ENCODE assay signal across 8 mouse cellular contexts in genomic region chr17:21566220-21566619, GRCm38 (mm10). TPM values are rescaled to one million over a fixed set of nuclear protein-coding genes. Genes with fewer than 3 reads are reported as not detected.
A peak's percentile ranks its signal among the peaks of the same experiment; 100 is the strongest.
DNase-seq lines count a peak whose midpoint lies in the region; ATAC-seq and TF ChIP-seq lines count a peak whose summit lies in the region.

No protein-coding gene starts in this region.

- H3K4me1 ChIP-seq in testis, adult 2 months (ENCODE audit: control insufficient read depth, insufficient read depth, low read length): peaks cover 10% of the 10 kb centered on the region
- peaks cover 2% of the 10 kb centered on the region for H3K4me1 ChIP-seq in intestine, embryonic 15.5 days (replicated peaks)
- peaks cover 3% of the 10 kb centered on the region; the same call in 1 of the 2 replicates for H3K4me1 ChIP-seq in midbrain, embryonic 11.5 days (ENCODE audit: control insufficient read depth, insufficient read depth, low read length)
- peaks cover 4% of the 10 kb centered on the region for H3K4me1 ChIP-seq in stomach, embryonic 16.5 days (ENCODE audit: control insufficient read depth, insufficient read depth, low read length)

- 1% methylated on average over 5 of the region's 5 CpGs for WGBS in intestine, embryonic 15.5 days
- 14% methylated on average over 5 of the region's 5 CpGs for WGBS in midbrain, embryonic 11.5 days
- WGBS in stomach, embryonic 16.5 days: 2% methylated on average over 5 of the region's 5 CpGs

- peak overlapping the region; percentile 80; the same call in 1 of the 2 replicates for H3K27ac ChIP-seq in testis, adult 2 months (ENCODE audit: control insufficient read depth, insufficient read depth, low read depth, low read length)
- peak overlapping the region; percentile 96 for H3K27ac ChIP-seq in intestine, embryonic 15.5 days
- peak overlapping the region; percentile 20; the same call in 1 of the 2 replicates for H3K27ac ChIP-seq in midbrain, embryonic 11.5 days (ENCODE audit: low read depth, low read length)
- peak overlapping the region; percentile 92 for H3K27ac ChIP-seq in stomach, embryonic 16.5 days (ENCODE audit: low read length)

- H3K4me3 ChIP-seq in testis, adult 2 months (ENCODE audit: control insufficient read depth, low read depth, low read length): no peak overlapping the region
- H3K4me3 ChIP-seq in intestine, embryonic 15.5 days (replicated peaks): peak overlapping the region; percentile 69
- H3K4me3 ChIP-seq in midbrain, embryonic 11.5 days (ENCODE audit: low read depth, low read length): peak overlapping the region; percentile 54
- peak overlapping the region; percentile 76 for H3K4me3 ChIP-seq in stomach, embryonic 16.5 days (replicated peaks; ENCODE audit: low read length)

- H3K27me3 ChIP-seq in testis, adult 2 months (ENCODE audit: control insufficient read depth, insufficient read depth, low read length): no peaks in the 10 kb centered on the region
- H3K27me3 ChIP-seq in intestine, embryonic 15.5 days (replicated peaks): no peaks in the 10 kb centered on the region
- H3K27me3 ChIP-seq in midbrain, embryonic 11.5 days (ENCODE audit: control insufficient read depth, insufficient read depth, low read length): no peaks in the 10 kb centered on the region
- H3K27me3 ChIP-seq in stomach, embryonic 16.5 days (ENCODE audit: control insufficient read depth, insufficient read depth, low read length): no peaks in the 10 kb centered on the region

- no peaks in the 10 kb centered on the region for H3K36me3 ChIP-seq in testis, adult 2 months (ENCODE audit: control insufficient read depth, insufficient read depth, low read length)
- H3K36me3 ChIP-seq in intestine, embryonic 15.5 days: no peaks in the 10 kb centered on the region
- H3K36me3 ChIP-seq in midbrain, embryonic 11.5 days (ENCODE audit: control insufficient read depth, insufficient read depth, low read length): no peaks in the 10 kb centered on the region
- peaks cover under 1% of the 10 kb centered on the region; the same call in 1 of the 2 replicates for H3K36me3 ChIP-seq in stomach, embryonic 16.5 days (ENCODE audit: control insufficient read depth, insufficient read depth, low read length)

- H3K9me3 ChIP-seq in intestine, embryonic 15.5 days: no peaks in the 10 kb centered on the region
- no peaks in the 10 kb centered on the region for H3K9me3 ChIP-seq in midbrain, embryonic 11.5 days (ENCODE audit: control insufficient read depth, low read length)
- no peaks in the 10 kb centered on the region for H3K9me3 ChIP-seq in stomach, embryonic 16.5 days (replicated peaks; ENCODE audit: control insufficient read depth, low read length)

- peak overlapping the region; percentile 77 for H3K9ac ChIP-seq in intestine, embryonic 15.5 days
- peak overlapping the region; percentile 72 for H3K9ac ChIP-seq in midbrain, embryonic 11.5 days (ENCODE audit: low read length)
- H3K9ac ChIP-seq in stomach, embryonic 16.5 days (ENCODE audit: low read length): peak overlapping the region; percentile 63

- no peak for TF ChIP-seq CTCF in testis, adult 2 months (IDR thresholded peaks at IDR 0.05; ENCODE audit: control insufficient read depth, insufficient read depth, insufficient replicate concordance, low read depth, low read length)

- peak; percentile 81 for ATAC-seq in intestine, embryonic 15.5 days
- ATAC-seq in midbrain, embryonic 11.5 days (ENCODE audit: low FRiP score): peak; percentile 78
- peak; percentile 68 for ATAC-seq in stomach, embryonic 16.5 days (ENCODE audit: insufficient read depth, low FRiP score)

- no peak for TF ChIP-seq POLR2A in testis, adult 2 months (IDR thresholded peaks at IDR 0.05; ENCODE audit: control insufficient read depth, low read depth, low read length)

- peak overlapping the region; percentile 80 for H3K4me2 ChIP-seq in intestine, embryonic 15.5 days (replicated peaks)
- peak overlapping the region; percentile 63 for H3K4me2 ChIP-seq in midbrain, embryonic 11.5 days
- peak overlapping the region; percentile 73 for H3K4me2 ChIP-seq in stomach, embryonic 16.5 days (ENCODE audit: low read depth, low read length)

- intact Hi-C loops in left cerebral cortex, postnatal 4 days (cut with DNase I): no loop called here

- DNase-seq in testis, postnatal 10 days (ENCODE audit: low spot score): no peak
- peak; percentile 66 for DNase-seq in cerebellum, adult 9-11 months
- DNase-seq in frontal cortex, postnatal 10 days (ENCODE audit: low spot score in 2 of 2): peak; percentile 31 to 60
- DNase-seq in left cerebral cortex, postnatal 4 days: peak; percentile 10
- no peak for DNase-seq in midbrain, embryonic 11.5 days (ENCODE audit: low spot score, missing footprints)

RNA-seq across cellular contexts. Expression of gene Zfp948, which starts 0.6 kb away (rescaled TPM):
- 0.47 TPM in 2 replicates for polyA plus RNA-seq in testis, adult 2 months (2012; rRNA removed)
- 17.0 and 17.7 TPM in 2 replicates for polyA plus RNA-seq in intestine, embryonic 15.5 days (2015; fragmentation: Nextera tagmentation; extraction: Ambion mirVana)
- total RNA-seq in left cerebral cortex, postnatal 4 days (2021): 10 to 100 TPM; 18.8 to 19.9 TPM
- 19.5 and 21.3 TPM in 2 replicates for polyA plus RNA-seq in midbrain, embryonic 11.5 days (2014; fragmentation: Nextera tagmentation; extraction: Ambion mirVana)
- polyA plus RNA-seq in stomach, embryonic 16.5 days (2015; fragmentation: Nextera tagmentation; extraction: Ambion mirVana): 19.0 and 21.3 TPM in 2 replicates

RNA-seq across cellular contexts. Expression of gene Zfp52, which starts 30.9 kb away (rescaled TPM):
- 0.13 and 0.31 TPM in 2 replicates for polyA plus RNA-seq in testis, adult 2 months (2012; rRNA removed)
- polyA plus RNA-seq in intestine, embryonic 15.5 days (2015; fragmentation: Nextera tagmentation; extraction: Ambion mirVana): 4.0 and 4.3 TPM in 2 replicates
- total RNA-seq in left cerebral cortex, postnatal 4 days (2021): 10 to 100 TPM in 1 of 2 experiments, 1 to 10 TPM in 1; 9.5 to 10.2 TPM
- polyA plus RNA-seq in midbrain, embryonic 11.5 days (2014; fragmentation: Nextera tagmentation; extraction: Ambion mirVana): 1.6 TPM in 2 replicates
- 5.8 and 6.6 TPM in 2 replicates for polyA plus RNA-seq in stomach, embryonic 16.5 days (2015; fragmentation: Nextera tagmentation; extraction: Ambion mirVana)

Comparison
In these comparisons a context has a peak if more than half of its experiments do, and no peak if none do; other contexts are left out.
1. H3K27ac ChIP-seq: peak in every context shown above with its lines; median percentile 96 in intestine, embryonic 15.5 days; 92 in stomach, embryonic 16.5 days; 80 in testis, adult 2 months; 20 in midbrain, embryonic 11.5 days.
2. DNase-seq: peak in cerebellum, adult 9-11 months (single experiment), frontal cortex, postnatal 10 days (2 of 2) and left cerebral cortex, postnatal 4 days (single experiment); none in testis, postnatal 10 days (single experiment) and midbrain, embryonic 11.5 days (single experiment).
3. RNA of gene Zfp948, which starts 0.6 kb away (polyA plus RNA-seq): 19.5 to 21.3 TPM in midbrain, embryonic 11.5 days, 19.0 to 21.3 TPM in stomach, embryonic 16.5 days and 17.0 to 17.7 TPM in intestine, embryonic 15.5 days; 0.47 TPM in testis, adult 2 months; every median in the first group is over 10 times any median in the second.
4. Peak in every context shown above with its lines, with median percentiles within 50 percentile points of each other: ATAC-seq, H3K4me2 ChIP-seq and H3K9ac ChIP-seq.